Comparison of ENCODE assay signal across 13 mouse cellular contexts in the genomic region with DNA sequence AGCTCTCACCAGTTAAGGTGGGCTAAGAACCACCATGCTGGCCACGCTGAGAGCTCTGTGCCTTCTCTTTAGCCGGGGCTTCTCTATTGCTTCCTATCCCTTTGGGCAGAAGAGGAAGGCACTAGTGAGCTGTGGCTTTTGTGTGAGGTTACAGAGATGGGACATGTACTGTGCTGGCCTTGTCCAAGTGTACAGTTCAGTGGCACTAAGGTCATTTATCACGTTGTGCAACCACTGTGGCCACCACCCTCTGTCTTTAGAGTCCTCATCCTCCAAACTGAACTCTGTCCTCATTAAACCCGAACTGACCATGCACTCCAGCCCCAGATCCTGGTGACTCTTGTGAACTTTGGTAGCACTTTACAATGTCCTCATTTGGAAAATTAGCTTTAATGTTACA. TPM values are rescaled to one million over a fixed set of nuclear protein-coding genes. Genes with fewer than 3 reads are reported as not detected.
DNase-seq lines count a peak whose midpoint lies in the region; ATAC-seq and TF ChIP-seq lines count a peak whose summit lies in the region.
"Had no signal": no experiment of that assay in that cellular context is flagged by ENCODE, and none has a peak within 500 bp of the region (broad histone marks: within the 10 kb centered on the region; RNA-seq: fewer than 3 reads in every experiment).

No protein-coding gene starts in this region.

- TF ChIP-seq POLR2A in spleen, adult 2 months (IDR thresholded peaks at IDR 0.05; ENCODE audit: low read depth, low read length) = no peak

- H3K27ac ChIP-seq in spleen, adult 2 months (ENCODE audit: insufficient read depth, low read length) = peak overlapping the region; percentile 28; the same call in 1 of the 2 replicates
- peak overlapping the region; percentile 89 for H3K27ac ChIP-seq in liver, embryonic 16.5 days (ENCODE audit: low read length)
- H3K27ac ChIP-seq: midbrain, embryonic 12.5 days had no signal

- peak; percentile 80 for DNase-seq in adrenal gland, adult 8-10 months
- DNase-seq in adrenal gland, postnatal 25 days = no peak
- DNase-seq in kidney, adult 9 months = peak; percentile 90
- no peak for DNase-seq in kidney, postnatal 4 days
- no peak for DNase-seq in spleen, adult 2 months (ENCODE audit: low read depth in 1 of 2, low spot score in 2 of 2)
- no peak for DNase-seq in spleen, postnatal 14 days (ENCODE audit: low spot score in 2 of 2)
- DNase-seq in B cell, adult 2 months = no peak
- DNase-seq: cerebellum, adult 11-12 months; spleen, adult 18-20 months had no signal

- no peak overlapping the region for H3K4me2 ChIP-seq in liver, embryonic 16.5 days (ENCODE audit: low read depth, low read length)
- H3K4me2 ChIP-seq: midbrain, embryonic 12.5 days had no signal

- no peak overlapping the region for H3K4me3 ChIP-seq in spleen, adult 2 months (ENCODE audit: extremely low read depth, insufficient read depth, insufficient read length)
- H3K4me3 ChIP-seq in liver, embryonic 16.5 days (ENCODE audit: low read depth, low read length) = no peak overlapping the region
- H3K4me3 ChIP-seq: erythroblast, embryonic 14.5 days; midbrain, embryonic 12.5 days had no signal

- TF ChIP-seq CTCF in spleen, adult 2 months (IDR thresholded peaks at IDR 0.05; ENCODE audit: extremely low read depth, insufficient read depth, insufficient read length, insufficient replicate concordance) = no peak

- 45% methylated on average over 4 of the region's 4 CpGs for WGBS in spleen, adult 2 months
- 28% methylated on average over 4 of the region's 4 CpGs for WGBS in liver, embryonic 16.5 days (ENCODE audit: insufficient replicate concordance)

- H3K27me3 ChIP-seq in spleen, adult 2 months (ENCODE audit: control insufficient read depth, insufficient read depth, low read length) = no peaks in the 10 kb centered on the region
- H3K27me3 ChIP-seq in liver, embryonic 16.5 days (ENCODE audit: control insufficient read depth, insufficient read depth, low read depth, low read length) = no peaks in the 10 kb centered on the region
- H3K27me3 ChIP-seq: midbrain, embryonic 12.5 days had no signal

- H3K9me3 ChIP-seq in liver, embryonic 16.5 days (replicated peaks; ENCODE audit: control insufficient read depth, low read length) = no peaks in the 10 kb centered on the region
- H3K9me3 ChIP-seq: G1E; midbrain, embryonic 12.5 days had no signal

- H3K4me1 ChIP-seq in spleen, adult 2 months (ENCODE audit: control insufficient read depth, insufficient read depth, insufficient read length) = peaks cover 25% of the 10 kb centered on the region; the same call in 1 of the 2 replicates
- peaks cover 32% of the 10 kb centered on the region for H3K4me1 ChIP-seq in liver, embryonic 16.5 days (ENCODE audit: control insufficient read depth, low read depth, low read length)

- ATAC-seq in liver, embryonic 16.5 days (ENCODE audit: low read depth) = peak; percentile 92

- H3K36me3 ChIP-seq in spleen, adult 2 months (ENCODE audit: control insufficient read depth, insufficient read depth, low read length) = no peaks in the 10 kb centered on the region
- H3K36me3 ChIP-seq in liver, embryonic 16.5 days (ENCODE audit: control insufficient read depth, insufficient read depth) = no peaks in the 10 kb centered on the region
- H3K36me3 ChIP-seq: midbrain, embryonic 12.5 days had no signal

- no peak overlapping the region for H3K9ac ChIP-seq in liver, embryonic 16.5 days (ENCODE audit: low read depth, low read length)
- H3K9ac ChIP-seq: midbrain, embryonic 12.5 days had no signal

RNA-seq across cellular contexts. Expression of gene Pitpnm2, which starts 23.1 kb away (rescaled TPM):
- 10 to 100 TPM; 52.7 to 67.0 (median 62.5) TPM for total RNA-seq in adrenal gland, adult 8-10 months (2022)
- total RNA-seq in adrenal gland, postnatal 25 days (2021) = 62.5 and 83.8 TPM in 2 replicates
- 65.8 and 97.5 TPM in 2 replicates for polyA plus RNA-seq in spleen, adult 2 months (2012; rRNA removed)
- polyA plus RNA-seq in liver, embryonic 16.5 days (2015; fragmentation: Nextera tagmentation; extraction: Ambion mirVana) = 1.6 and 1.9 TPM in 2 replicates

Comparison
In these comparisons a context has a peak if more than half of its experiments do, and no peak if none do; other contexts are left out.
1. DNase-seq: peak in adrenal gland, adult 8-10 months (single experiment) and kidney, adult 9 months (single experiment); none in adrenal gland, postnatal 25 days (single experiment), kidney, postnatal 4 days (0 of 2), spleen, adult 2 months (0 of 2), spleen, postnatal 14 days (0 of 2) and B cell, adult 2 months (0 of 2).